Mouse (Mus musculus) adrenal gland, postnatal 25 days (tissue): ENCODE results near the gene Heatr6. TPM values are rescaled to one million over a fixed set of nuclear protein-coding genes. Genes with fewer than 3 reads are reported as not detected.
A peak's percentile ranks its signal among the peaks of the same experiment; 100 is the strongest.

Experiments used
- DNase-seq: peaks from one replicate; pipeline ENCODE4 v3.0.0; 2021; ENCODE audit warnings: mixed read lengths
- total RNA-seq: library from RNA; stranded (reverse); gene quantifications from 2 replicates; pipeline ENCODE4 v1.2.3, GENCODE M21; 2021

Heatr6 gene
- total RNA-seq, 1 experiment from 2014 or later, result 17.0 TPM

DNA sequence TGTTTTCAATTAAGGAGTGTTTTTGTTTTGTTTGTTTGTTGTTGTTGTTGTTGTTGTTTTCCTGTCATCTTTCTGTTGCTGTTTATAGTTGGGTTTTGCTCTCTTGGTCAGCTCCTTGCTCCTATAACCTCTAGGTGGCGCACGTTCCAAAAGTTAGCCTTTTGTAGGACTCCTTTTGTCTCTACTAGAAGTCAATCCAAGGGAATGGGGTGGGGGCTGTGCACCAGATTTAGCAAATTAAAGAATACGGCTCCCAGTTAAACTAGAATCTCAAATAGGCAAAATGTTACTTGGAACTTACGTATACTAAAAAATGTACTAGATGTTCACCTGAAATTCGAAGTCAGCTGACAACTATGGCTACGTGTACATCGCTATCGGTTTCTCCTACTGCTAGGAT, 48.7 kb downstream of the Heatr6 start:
- peak; percentile 18 for DNase-seq

GRCm38 (mm10) chr11:83802581-83802980, 49.1 kb downstream of the Heatr6 start:
- no peak for DNase-seq

DNA sequence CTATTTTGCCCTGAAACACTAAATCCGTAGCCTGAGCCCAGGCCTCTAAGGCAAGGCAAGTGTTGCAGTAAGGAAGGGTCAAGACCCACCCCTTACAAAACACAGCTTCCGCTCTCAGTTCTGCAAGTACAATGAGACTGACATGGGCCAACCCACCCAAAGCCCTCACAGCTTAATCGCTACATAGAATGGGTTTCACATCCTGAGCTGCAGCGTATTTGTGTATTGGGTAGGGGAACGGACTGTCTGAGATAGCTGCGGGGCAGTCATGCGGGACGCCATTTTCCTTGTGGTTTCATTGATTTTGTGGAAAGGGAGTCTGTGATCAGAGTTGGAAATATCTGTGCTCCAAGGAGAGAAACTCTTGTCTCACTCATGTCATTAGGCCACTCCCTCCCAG, 56.9 kb downstream of the Heatr6 start:
- DNase-seq, result no peak

GRCm38 (mm10) chr11:83815191-83815590, 61.7 kb downstream of the Heatr6 start:
- DNase-seq, result no peak

GRCm38 (mm10) chr11:83815628-83816027, 62.1 kb downstream of the Heatr6 start:
- peak; percentile 66 for DNase-seq

DNA sequence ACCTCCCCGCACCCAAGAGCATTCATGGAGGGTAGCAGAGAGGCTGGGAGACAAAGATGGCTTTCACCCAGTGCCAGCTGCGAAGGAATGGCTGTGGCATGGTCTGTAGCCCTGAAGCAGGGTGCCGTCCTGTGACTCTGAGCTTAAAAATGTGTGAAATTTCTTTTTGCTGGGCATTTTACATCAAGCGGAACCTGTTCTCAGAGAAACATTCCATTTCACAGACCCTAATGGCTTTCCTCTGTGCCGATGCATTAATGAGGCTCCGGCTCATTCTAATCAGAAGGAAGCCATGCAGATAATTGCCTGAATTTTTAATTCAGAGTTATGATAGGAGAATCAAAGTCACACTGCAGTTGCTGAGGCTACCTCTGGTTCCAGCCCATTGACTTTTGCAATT, 63.6 kb downstream of the Heatr6 start:
- DNase-seq, result no peak

DNA sequence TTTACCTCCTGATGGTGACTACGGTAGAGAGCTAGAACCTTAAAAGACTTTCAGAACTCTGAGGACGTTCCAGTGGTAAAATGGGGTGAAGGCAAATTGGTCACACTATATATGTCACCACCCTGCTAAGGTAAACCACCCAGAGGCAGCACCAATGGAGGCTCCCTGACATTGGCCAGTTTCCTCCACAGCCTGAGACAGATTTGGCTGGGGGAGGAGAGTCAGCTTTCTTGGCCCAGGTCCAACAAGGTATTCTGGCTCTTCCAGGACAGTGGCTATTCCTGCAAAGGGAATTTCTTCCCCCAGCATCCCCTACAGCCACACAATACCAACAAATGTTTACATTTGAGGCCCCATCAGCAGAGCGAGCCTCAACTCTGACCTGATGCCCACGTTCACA, 64.5 kb downstream of the Heatr6 start:
- no peak for DNase-seq

DNA sequence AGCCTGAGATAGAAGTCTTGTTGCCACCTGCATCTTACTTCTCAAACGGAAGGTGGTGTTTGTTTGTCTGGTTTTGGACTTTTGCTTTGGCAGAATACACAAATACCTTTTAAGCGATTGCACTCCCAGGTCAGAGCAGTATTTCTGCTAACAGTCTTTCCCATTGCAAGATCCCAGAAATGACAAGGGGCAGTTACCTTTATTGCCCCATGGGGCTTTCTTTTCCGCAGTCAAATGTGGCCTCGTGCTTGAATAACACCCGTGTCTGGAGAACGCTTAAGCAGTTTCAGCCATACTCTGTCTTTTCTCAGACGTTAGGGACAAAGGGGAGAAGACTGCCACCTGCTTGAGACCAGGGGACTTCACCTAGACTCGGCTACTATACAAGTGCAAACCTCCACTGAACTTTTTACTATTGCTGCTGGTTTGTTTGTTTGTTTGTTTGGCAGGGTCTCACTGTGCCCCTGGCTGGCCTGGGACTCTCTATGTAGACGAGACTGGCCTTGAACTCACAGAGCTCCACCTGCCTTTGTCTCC, 65.2 kb downstream of the Heatr6 start:
- DNase-seq, result no peak

GRCm38 (mm10) chr11:83819806-83820483, 66.4 kb downstream of the Heatr6 start:
- no peak for DNase-seq

DNA sequence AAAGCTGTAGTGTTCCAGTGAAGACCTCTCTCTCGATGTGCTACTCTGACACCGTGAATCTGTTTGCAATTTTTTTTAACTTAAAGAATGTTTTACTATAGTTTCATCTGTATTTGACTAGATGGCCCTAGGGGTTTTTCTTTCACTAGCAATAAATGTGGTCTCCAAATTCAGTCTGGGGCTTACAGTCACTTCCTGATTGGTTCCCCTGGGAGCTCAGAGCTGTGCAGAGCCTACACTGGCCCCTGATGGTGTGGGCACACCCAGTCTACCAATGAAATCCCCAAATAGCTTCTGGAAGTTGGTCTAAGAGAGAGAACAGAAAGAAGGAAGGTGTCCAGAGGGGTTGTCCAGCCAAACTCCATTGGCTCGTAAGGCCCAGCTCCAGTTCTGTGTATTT, 72.6 kb downstream of the Heatr6 start:
- DNase-seq, result no peak

- no peak for DNase-seq
Measured at GRCm38 (mm10) chr11:83828553-83829142, 75.2 kb downstream of the Heatr6 start.

DNA sequence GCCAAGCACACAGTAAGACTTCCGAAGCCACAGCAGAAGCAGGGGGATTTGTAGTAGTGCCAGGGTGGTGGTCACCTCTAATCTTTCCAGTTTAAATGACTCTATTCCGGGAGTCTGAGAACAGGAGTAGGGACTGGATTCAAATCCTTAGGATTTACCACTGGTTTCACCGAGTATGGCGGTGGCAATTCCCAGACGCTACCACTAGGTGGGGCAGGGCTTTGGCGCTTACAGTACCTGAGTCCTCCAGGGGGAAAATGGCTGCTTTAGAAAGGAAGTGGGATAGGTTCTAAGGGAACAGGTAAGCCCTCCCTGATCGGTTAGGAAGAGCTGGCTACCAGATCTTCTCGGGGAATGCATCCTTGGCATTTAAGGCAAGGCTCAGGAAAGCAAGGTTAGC, 78.9 kb downstream of the Heatr6 start:
- DNase-seq, result peak; percentile 43

Other genes starting within 250 kb of the Heatr6 start
- not detected in 2 replicates for gene Heatr9, start 231.5 kb upstream of the Heatr6 start, total RNA-seq
- gene Ccl5, start 223.2 kb upstream of the Heatr6 start, total RNA-seq, result 0.88 TPM in 1 of 2 replicates, not detected in the other
- gene Ccl9, start 175.1 kb upstream of the Heatr6 start, total RNA-seq, result 2.3 and 4.9 TPM in 2 replicates
- gene Ccl6, start 160.6 kb upstream of the Heatr6 start, total RNA-seq, result 5.9 and 6.0 TPM in 2 replicates
- gene Rpl9-ps1, start 108.1 kb upstream of the Heatr6 start, total RNA-seq, result not detected in 2 replicates
- gene Ccl3, start 104.3 kb upstream of the Heatr6 start, total RNA-seq, result 0.43 TPM in 1 of 2 replicates, not detected in the other
- gene Ccl4, start 91.1 kb upstream of the Heatr6 start, total RNA-seq, result not detected in 2 replicates
- gene Wfdc17, start 49.7 kb upstream of the Heatr6 start, total RNA-seq, result 0.88 TPM in 1 of 2 replicates, not detected in the other
- not detected in 2 replicates for gene Wfdc18, start 44.7 kb upstream of the Heatr6 start, total RNA-seq
- gene Wfdc21, start 6.8 kb upstream of the Heatr6 start, total RNA-seq, result not detected in 2 replicates
- gene Hnf1b, start 96.4 kb downstream of the Heatr6 start, total RNA-seq, result 0.24 TPM in 1 of 2 replicates, not detected in the other
- gene Ddx52, start 188.4 kb downstream of the Heatr6 start, total RNA-seq, result 19.3 and 21.0 TPM in 2 replicates
- gene Synrg, start 210.7 kb downstream of the Heatr6 start, total RNA-seq, result 48.0 and 48.2 TPM in 2 replicates